Mouse (Mus musculus) embryonic facial prominence, embryonic 14.5 days (tissue): Measurements from ENCODE around the gene Shisa6. TPM values are rescaled to one million over a fixed set of nuclear protein-coding genes. Genes with fewer than 3 reads are reported as not detected.

ENCODE experiments used
- ATAC-seq: fragments of 200-750 bp; cut with Nextera tagmentation; 2 replicates; pipeline ENCODE4 v1.8.0; 2017; ENCODE audit warnings: low read depth, moderate number of reproducible peaks, moderate TSS enrichment
- DNase-seq: peaks from one replicate; pipeline ENCODE4 v3.0.0-alpha.2; 2015; ENCODE audit warnings: low spot score
- H3K27ac ChIP-seq: fragments of 300-500 bp; sonication (generic); replicated peaks from 2 replicates; pipeline ENCODE4 v1.5.1; 2014; ENCODE audit warnings: low read depth, mild to moderate bottlenecking, low read length, moderate library complexity
- H3K27me3 ChIP-seq: fragments of 300-500 bp; sonication (generic); replicated peaks from 2 replicates; pipeline ENCODE4 v1.6.1; 2014; ENCODE audit warnings: low read length; ENCODE audit not compliant: control insufficient read depth, insufficient read depth
- H3K36me3 ChIP-seq: fragments of 300-500 bp; sonication (generic); 2 replicates; pipeline ENCODE4 v1.6.1; 2014; ENCODE audit warnings: low read length, mixed read lengths; ENCODE audit not compliant: control insufficient read depth, insufficient read depth
- H3K4me1 ChIP-seq: fragments of 300-500 bp; sonication (generic); 2 replicates; pipeline ENCODE4 v1.6.1; 2014; ENCODE audit warnings: antibody characterized with exemption, low read length; ENCODE audit not compliant: control insufficient read depth, insufficient read depth
- H3K4me2 ChIP-seq: fragments of 300-500 bp; sonication (generic); 2 replicates; pipeline ENCODE4 v1.6.1; 2014; ENCODE audit warnings: low read depth, mild to moderate bottlenecking, low read length, moderate library complexity, mixed read lengths
- H3K4me3 ChIP-seq: fragments of 300-500 bp; sonication (generic); 2 replicates; pipeline ENCODE4 v1.5.1; 2014; ENCODE audit warnings: low read depth, mild to moderate bottlenecking, low read length
- H3K9ac ChIP-seq: fragments of 300-500 bp; sonication (generic); 2 replicates; pipeline ENCODE4 v1.6.1; 2014; ENCODE audit warnings: low read depth, mild to moderate bottlenecking, low read length, moderate library complexity, mixed read lengths
- H3K9me3 ChIP-seq: fragments of 300-500 bp; sonication (generic); 2 replicates; pipeline ENCODE4 v1.6.1; 2016; ENCODE audit warnings: low read length; ENCODE audit not compliant: control insufficient read depth
- WGBS: fragments of 180-500 bp; shearing (Covaris S2); extraction: QIAGEN DNeasy Blood & Tissue Kit; methylation state at CpG from one replicate; pipeline ENCODE4 v1.1.7; 2014; 5-methylcytosine and 5-hydroxymethylcytosine counted together
- polyA plus RNA-seq: library from polyadenylated mRNA; unstranded; fragments of >200 nt; fragmentation: Nextera tagmentation; extraction: Ambion mirVana; gene quantifications from 2 replicates; pipeline ENCODE4 v1.2.1, GENCODE M21; 2014

Shisa6 gene
- polyA plus RNA-seq, 1 experiment from 2014 or later = 0.29 TPM

DNA sequence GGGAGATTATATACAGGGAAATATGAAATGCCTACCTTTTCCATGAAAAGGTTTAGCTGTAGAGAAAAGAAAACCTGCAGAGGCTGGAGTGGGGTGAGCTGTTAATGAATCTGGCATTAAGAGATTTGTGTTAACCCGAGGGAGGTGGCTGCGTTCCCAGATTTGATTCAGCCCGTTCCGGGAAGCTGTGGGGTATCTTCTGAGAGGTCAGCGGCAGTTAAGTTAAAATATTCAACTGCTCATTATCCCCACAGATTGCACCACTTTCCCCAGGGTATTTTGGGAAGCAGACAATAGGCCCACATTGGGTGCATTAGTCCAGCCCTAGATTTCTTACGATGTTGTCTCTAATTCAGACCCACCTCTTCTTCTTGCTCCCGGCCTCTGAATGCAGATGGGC lies 213.0 kb downstream of the Shisa6 start:
- H3K4me2 ChIP-seq = no peak overlapping the region
- no peaks in the 10 kb centered on the region for H3K27me3 ChIP-seq
- H3K9me3 ChIP-seq = no peaks in the 10 kb centered on the region
- no peak overlapping the region for H3K9ac ChIP-seq
- ATAC-seq (no peak), DNase-seq (no peak)
- WGBS = 78% methylated on average over 7 of the region's 7 CpGs
- no peaks in the 10 kb centered on the region for H3K4me1 ChIP-seq
- H3K4me3 ChIP-seq = no peak overlapping the region
- no peaks in the 10 kb centered on the region for H3K36me3 ChIP-seq
- H3K27ac ChIP-seq = no peak overlapping the region

DNA sequence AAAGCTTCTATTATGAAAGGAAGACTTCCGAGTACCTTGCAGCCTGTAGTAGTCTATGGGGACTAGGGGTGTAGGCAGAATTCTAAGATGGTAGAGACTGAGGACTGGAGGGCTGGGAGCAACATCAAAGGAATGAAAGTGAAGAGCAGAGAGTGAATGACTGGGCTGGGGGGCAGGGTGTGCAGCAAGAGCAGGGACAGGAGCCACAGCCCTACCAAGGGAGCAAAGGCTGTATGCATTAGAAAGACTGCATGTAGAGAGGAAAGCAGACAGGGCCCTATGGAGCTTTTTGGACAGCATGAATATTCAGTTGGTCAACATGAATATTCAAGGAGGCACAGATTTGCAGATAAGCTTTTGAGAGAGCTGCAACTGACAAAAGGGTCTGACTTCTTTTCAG lies 221.4 kb downstream of the Shisa6 start:
- H3K4me3 ChIP-seq = no peak overlapping the region
- H3K9me3 ChIP-seq = no peaks in the 10 kb centered on the region
- no peaks in the 10 kb centered on the region for H3K4me1 ChIP-seq
- WGBS = 71% methylated on average over 1 of the region's 1 CpGs
- H3K27ac ChIP-seq = no peak overlapping the region
- H3K36me3 ChIP-seq = no peaks in the 10 kb centered on the region
- DNase-seq (no peak), ATAC-seq (no peak)
- H3K4me2 ChIP-seq = no peak overlapping the region
- no peak overlapping the region for H3K9ac ChIP-seq
- H3K27me3 ChIP-seq = no peaks in the 10 kb centered on the region

DNA sequence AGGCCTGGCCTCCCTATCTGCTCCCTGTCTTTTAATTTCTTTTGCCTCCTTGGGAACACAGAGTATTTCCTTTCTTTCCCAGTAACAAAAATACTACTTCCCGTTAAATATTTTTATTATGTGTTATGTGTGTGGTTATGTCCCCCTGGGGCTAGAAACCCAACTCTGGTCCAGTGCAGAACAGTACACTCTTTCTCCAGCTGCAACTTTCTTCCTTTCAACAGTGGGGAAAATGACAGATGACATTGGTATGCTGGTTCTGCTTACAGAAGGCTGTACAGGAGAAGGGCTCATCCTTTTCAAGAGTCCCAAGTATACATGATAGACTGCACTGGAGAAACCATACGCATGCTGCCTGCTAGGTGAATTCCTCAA lies 251.1 kb downstream of the Shisa6 start:
- Histone ChIP-seq H3K9ac (no peak overlapping the region), H3K27ac (no peak overlapping the region), H3K4me1 (no peaks in the 10 kb centered on the region), H3K9me3 (no peaks in the 10 kb centered on the region), H3K36me3 (no peaks in the 10 kb centered on the region), H3K4me2 (no peak overlapping the region), H3K27me3 (no peaks in the 10 kb centered on the region), H3K4me3 (no peak overlapping the region)
- no peak for DNase-seq
- WGBS = 64% methylated on average over 2 of the region's 2 CpGs
- no peak for ATAC-seq

DNA sequence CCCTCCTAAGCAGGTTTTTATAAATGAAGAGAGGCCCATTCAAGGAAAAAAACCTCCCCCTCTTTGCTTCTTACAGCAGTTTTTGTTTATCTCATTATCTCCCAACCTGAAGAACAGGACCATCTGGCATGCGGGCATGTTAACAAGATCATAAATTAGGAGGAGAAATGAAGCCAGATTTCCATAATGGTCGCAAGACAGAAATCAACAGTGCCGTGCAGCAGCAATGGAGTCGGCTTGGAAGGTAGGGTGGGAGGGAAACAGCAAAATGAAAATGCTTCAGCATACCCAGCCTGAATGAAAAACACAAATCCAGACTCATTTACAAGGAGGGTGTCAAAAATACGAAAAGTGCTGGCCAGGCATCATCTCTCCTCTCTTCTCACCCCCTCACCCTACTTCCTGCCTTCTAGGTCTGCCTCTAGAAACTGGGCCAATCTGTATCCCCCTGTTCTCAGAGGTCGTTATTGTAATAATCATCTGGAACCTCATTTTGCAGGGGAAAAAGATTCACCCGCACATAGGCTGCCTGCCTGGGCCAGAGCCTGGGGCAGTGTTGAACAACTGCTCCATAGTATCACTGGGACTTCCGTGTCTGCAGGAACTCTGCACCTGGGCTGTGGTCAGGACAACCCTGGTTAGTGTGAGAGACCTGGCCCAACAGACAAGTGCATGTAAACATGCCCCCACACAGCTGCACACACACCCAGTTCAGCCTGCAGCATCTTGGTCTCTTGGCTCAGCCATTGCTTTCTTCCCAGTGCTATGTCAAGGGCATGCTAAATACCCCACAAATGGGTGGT lies 251.7 kb downstream of the Shisa6 start:
- Histone ChIP-seq H3K4me3 (no peak overlapping the region), H3K9me3 (no peaks in the 10 kb centered on the region), H3K9ac (no peak overlapping the region), H3K4me1 (no peaks in the 10 kb centered on the region), H3K36me3 (no peaks in the 10 kb centered on the region), H3K27me3 (no peaks in the 10 kb centered on the region), H3K4me2 (no peak overlapping the region), H3K27ac (no peak overlapping the region)
- whole genome bisulfite sequencing = 55% methylated on average over 8 of the region's 8 CpGs
- no peak for ATAC-seq
- DNase-seq = peak; percentile 7

DNA sequence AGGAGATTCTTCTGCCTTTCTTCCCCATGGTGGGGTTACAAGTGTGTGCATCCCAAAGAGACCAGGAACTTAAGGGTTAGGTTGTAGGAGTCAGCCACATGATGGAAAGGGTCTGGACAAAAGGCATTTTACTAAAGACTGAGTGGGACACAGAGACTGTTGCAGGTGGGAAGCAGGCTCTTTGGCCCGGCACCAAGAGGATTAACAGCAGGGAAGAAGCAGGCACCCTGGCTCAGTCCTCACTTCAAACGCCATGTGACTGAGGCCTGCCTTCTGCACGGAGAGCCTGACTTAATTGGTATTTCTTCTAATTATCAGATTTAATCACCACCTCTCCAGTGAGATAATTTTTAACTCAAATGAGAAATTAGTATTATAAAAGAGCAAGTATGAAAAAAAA lies 258.7 kb downstream of the Shisa6 start:
- no peak overlapping the region for H3K27ac ChIP-seq
- H3K4me1 ChIP-seq = no peaks in the 10 kb centered on the region
- no peaks in the 10 kb centered on the region for H3K9me3 ChIP-seq
- no peaks in the 10 kb centered on the region for H3K27me3 ChIP-seq
- 37% methylated on average over 3 of the region's 3 CpGs for WGBS
- H3K4me2 ChIP-seq = no peak overlapping the region
- DNase-seq = no peak
- no peak overlapping the region for H3K9ac ChIP-seq
- H3K4me3 ChIP-seq = no peak overlapping the region
- no peaks in the 10 kb centered on the region for H3K36me3 ChIP-seq
- no peak for ATAC-seq

DNA sequence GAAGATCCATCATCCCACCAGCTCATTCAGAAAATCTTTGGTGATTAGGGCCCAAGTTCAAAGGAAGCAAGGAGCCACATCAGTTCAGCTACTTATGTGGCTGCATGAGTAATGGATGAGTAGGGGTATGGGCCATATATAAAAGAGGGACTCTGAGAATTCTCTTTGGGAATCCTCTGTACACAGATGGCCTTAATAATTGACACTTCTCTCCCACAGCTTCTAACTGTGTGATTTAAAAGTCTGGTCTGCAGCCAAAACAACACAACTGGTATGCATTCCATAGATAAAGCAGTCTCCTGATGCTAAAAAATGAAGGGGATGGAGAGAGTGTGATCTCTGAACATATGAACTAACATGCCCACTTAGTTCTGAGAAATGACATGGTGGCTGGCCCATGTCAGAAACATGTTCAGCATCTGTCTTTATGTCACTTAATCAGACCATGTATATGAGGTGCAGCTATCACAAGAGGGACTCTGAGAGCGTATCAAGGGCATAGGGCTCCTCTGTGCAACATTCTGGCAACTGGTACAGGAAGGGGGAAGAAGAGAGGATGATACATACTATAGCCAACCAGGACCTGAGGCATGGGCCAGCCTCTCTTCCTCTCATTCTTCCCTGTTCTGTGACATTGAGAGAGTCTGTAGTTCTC lies 260.3 kb downstream of the Shisa6 start:
- Histone ChIP-seq H3K9ac (no peak overlapping the region), H3K4me3 (no peak overlapping the region), H3K27me3 (no peaks in the 10 kb centered on the region), H3K9me3 (no peaks in the 10 kb centered on the region), H3K4me2 (no peak overlapping the region), H3K27ac (no peak overlapping the region), H3K4me1 (no peaks in the 10 kb centered on the region), H3K36me3 (no peaks in the 10 kb centered on the region)
- 73% methylated on average over 1 of the region's 1 CpGs for WGBS
- DNase-seq = no peak
- ATAC-seq = no peak

DNA sequence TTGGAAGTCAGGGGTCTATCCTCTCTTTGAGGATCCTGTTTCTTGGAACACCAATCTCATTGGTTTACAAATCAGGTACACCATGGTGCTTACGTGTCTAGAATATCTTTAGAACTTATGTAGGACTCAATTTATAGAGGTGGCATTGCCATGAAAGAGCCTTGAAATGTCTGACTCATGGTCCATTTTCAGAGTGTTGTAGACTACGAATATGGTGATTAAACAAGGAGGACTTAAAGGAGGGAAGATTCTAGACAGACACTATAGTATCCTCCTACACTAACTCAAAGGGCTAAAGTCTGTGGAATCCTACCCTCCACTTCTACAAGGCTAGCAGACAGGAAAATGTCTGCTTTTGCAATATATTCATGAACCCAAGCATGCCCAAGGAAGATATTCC lies 265.6 kb downstream of the Shisa6 start:
- no peak overlapping the region for H3K27ac ChIP-seq
- no peak overlapping the region for H3K9ac ChIP-seq
- ATAC-seq (no peak), DNase-seq (no peak)
- no peak overlapping the region for H3K4me3 ChIP-seq
- no peaks in the 10 kb centered on the region for H3K9me3 ChIP-seq
- no peak overlapping the region for H3K4me2 ChIP-seq
- H3K27me3 ChIP-seq = no peaks in the 10 kb centered on the region
- no peaks in the 10 kb centered on the region for H3K36me3 ChIP-seq
- H3K4me1 ChIP-seq = no peaks in the 10 kb centered on the region
- 75% methylated on average over 2 of the region's 2 CpGs for WGBS

DNA sequence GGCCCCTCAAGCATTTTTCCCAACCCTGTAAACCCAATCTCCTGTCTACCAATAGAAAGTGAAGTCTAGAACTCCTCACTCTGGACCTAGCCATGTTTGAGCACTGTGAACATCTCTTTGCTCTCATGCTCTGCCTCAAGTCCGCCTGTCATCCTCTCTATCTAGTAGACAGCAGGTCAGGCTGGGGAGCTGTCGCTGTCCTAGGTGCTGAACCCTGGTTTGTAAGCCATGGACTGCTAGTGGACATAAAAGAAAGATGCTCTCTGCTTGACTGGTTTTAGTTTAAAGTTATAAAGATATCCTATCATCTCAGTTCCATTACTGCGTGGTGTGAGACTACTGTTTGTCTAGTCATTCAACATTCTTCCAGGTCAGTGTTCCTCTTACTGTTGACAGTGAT lies 266.9 kb downstream of the Shisa6 start:
- H3K4me3 ChIP-seq = no peak overlapping the region
- no peaks in the 10 kb centered on the region for H3K9me3 ChIP-seq
- no peak overlapping the region for H3K27ac ChIP-seq
- DNase-seq (peak; percentile 82), ATAC-seq (no peak)
- H3K36me3 ChIP-seq = no peaks in the 10 kb centered on the region
- WGBS = 15% methylated on average over 3 of the region's 3 CpGs
- no peaks in the 10 kb centered on the region for H3K27me3 ChIP-seq
- H3K4me2 ChIP-seq = no peak overlapping the region
- H3K4me1 ChIP-seq = no peaks in the 10 kb centered on the region
- no peak overlapping the region for H3K9ac ChIP-seq

DNA sequence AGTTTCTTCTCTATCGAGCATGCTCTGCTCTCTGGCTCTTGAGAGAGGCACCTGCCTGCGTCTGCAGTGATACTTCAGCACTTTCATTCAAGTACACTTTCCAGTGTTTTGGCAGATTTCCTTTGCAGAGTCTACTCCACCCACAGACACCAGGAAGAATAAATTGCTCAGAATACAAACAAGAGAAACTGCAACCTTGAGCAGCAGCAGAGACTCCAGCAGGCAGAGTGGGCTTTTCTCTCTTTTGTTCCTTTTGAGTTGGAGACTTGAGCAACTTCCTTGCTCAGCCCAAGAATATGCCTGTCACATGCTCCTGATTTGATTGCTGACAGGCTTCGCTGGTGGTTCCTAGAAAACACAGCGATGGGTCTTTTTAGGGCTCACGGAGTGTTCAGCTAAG lies 278.6 kb downstream of the Shisa6 start:
- Histone ChIP-seq H3K4me3 (no peak overlapping the region), H3K9ac (no peak overlapping the region), H3K4me2 (no peak overlapping the region), H3K27me3 (no peaks in the 10 kb centered on the region), H3K36me3 (no peaks in the 10 kb centered on the region), H3K9me3 (no peaks in the 10 kb centered on the region), H3K27ac (no peak overlapping the region), H3K4me1 (no peaks in the 10 kb centered on the region)
- WGBS = 80% methylated on average over 5 of the region's 5 CpGs
- ATAC-seq (no peak), DNase-seq (no peak)
